Mouse (Mus musculus): Measurements from ENCODE around the gene Lrrc55. TPM values are rescaled to one million over a fixed set of nuclear protein-coding genes. Genes with fewer than 3 reads are reported as not detected.
"Not testable (repeated sequence)": the region's sequence is repeated elsewhere in the genome, so short reads cannot be mapped to it uniquely, and the experiment has no call there.

Gene Lrrc55
- 10 to 100 TPM; 31.0 to 44.8 (median 36.6) TPM for total RNA-seq (2022)

GRCm38 (mm10) chr2:85196901-85197300 is at the start of gene Lrrc55:
Gene Lrrc55, minus strand, starts transcription at chr2:85197197.
- DNase-seq (ENCODE audit: low spot score in 2 of 2): no peak

- DNase-seq (ENCODE audit: low spot score in 2 of 2): peak; percentile 46 to 91
Observed at GRCm38 (mm10) chr2:85246506-85247082, 49.6 kb upstream of the Lrrc55 start.

GRCm38 (mm10) chr2:85245737-85246136 is 48.7 kb upstream of the Lrrc55 start:
- no peak for DNase-seq (ENCODE audit: low spot score in 2 of 2)

GRCm38 (mm10) chr2:85238068-85238667 is 41.2 kb upstream of the Lrrc55 start:
- no peak for DNase-seq (ENCODE audit: low spot score in 2 of 2)

- DNase-seq (ENCODE audit: low spot score in 2 of 2): not testable (repeated sequence)
Observed at GRCm38 (mm10) chr2:85237231-85237630, 40.2 kb upstream of the Lrrc55 start.

- DNase-seq (ENCODE audit: low spot score in 2 of 2): no peak
Observed at GRCm38 (mm10) chr2:85230771-85231511, 33.9 kb upstream of the Lrrc55 start.

GRCm38 (mm10) chr2:85229606-85230005 is 32.6 kb upstream of the Lrrc55 start:
- no peak for DNase-seq (ENCODE audit: low spot score in 2 of 2)

GRCm38 (mm10) chr2:85227816-85228335 is 30.9 kb upstream of the Lrrc55 start:
- DNase-seq (ENCODE audit: low spot score in 2 of 2): no peak

GRCm38 (mm10) chr2:85224221-85225179 is 27.5 kb upstream of the Lrrc55 start:
- no peak for DNase-seq (ENCODE audit: low spot score in 2 of 2)

GRCm38 (mm10) chr2:85216606-85217005 is 19.6 kb upstream of the Lrrc55 start:
- DNase-seq (ENCODE audit: low spot score in 2 of 2): no peak

GRCm38 (mm10) chr2:85213746-85214145 is 16.7 kb upstream of the Lrrc55 start:
- peak in 1 of 2 experiments; percentile 88 for DNase-seq (ENCODE audit: low spot score in 2 of 2)

GRCm38 (mm10) chr2:85209301-85209700 is 12.3 kb upstream of the Lrrc55 start:
- no peak for DNase-seq (ENCODE audit: low spot score in 2 of 2)

- no peak for DNase-seq (ENCODE audit: low spot score in 2 of 2)
Observed at GRCm38 (mm10) chr2:85205170-85205569, 8.2 kb upstream of the Lrrc55 start.

GRCm38 (mm10) chr2:85198011-85198965 is 1.3 kb upstream of the Lrrc55 start:
- DNase-seq (ENCODE audit: low spot score in 2 of 2): peak in 1 of 2 experiments; percentile 52

- peak in 1 of 2 experiments; percentile 43 for DNase-seq (ENCODE audit: low spot score in 2 of 2)
Observed at GRCm38 (mm10) chr2:85194566-85194965, 2.4 kb downstream of the Lrrc55 start.

- DNase-seq (ENCODE audit: low spot score in 2 of 2): peak in 1 of 2 experiments; percentile 16
Observed at GRCm38 (mm10) chr2:85187582-85188151, 9.3 kb downstream of the Lrrc55 start.

- DNase-seq (ENCODE audit: low spot score in 2 of 2): no peak
Observed at GRCm38 (mm10) chr2:85178139-85178800, 18.7 kb downstream of the Lrrc55 start.

- no peak for DNase-seq (ENCODE audit: low spot score in 2 of 2)
Observed at GRCm38 (mm10) chr2:85173545-85173944, 23.5 kb downstream of the Lrrc55 start.

- no peak for DNase-seq (ENCODE audit: low spot score in 2 of 2)
Observed at GRCm38 (mm10) chr2:85172763-85173103, 24.3 kb downstream of the Lrrc55 start.

Data from left cerebral cortex, adult 8-10 months (tissue).